Mouse (Mus musculus): Measurements from ENCODE around the gene Pacsin1. TPM values are rescaled to one million over a fixed set of nuclear protein-coding genes. Genes with fewer than 3 reads are reported as not detected.
A peak's percentile ranks its signal among the peaks of the same experiment; 100 is the strongest.

The Pacsin1 gene
- polyA plus RNA-seq, 1 experiment from 2014 or later: 2.1 TPM

- Histone ChIP-seq H3K4me3 (0 out of 2 replicates have a peak overlapping the region, but pooled peaks have one; percentile 8), H3K27ac (peak overlapping the region; percentile 62; the same call in 1 of the 2 replicates), H3K9me3 (no peaks in the 10 kb centered on the region), H3K27me3 (ENCODE audit: insufficient read depth, poor library complexity, severe bottlenecking) (peaks cover 56% of the 10 kb centered on the region), H3K4me1 (peaks cover 35% of the 10 kb centered on the region), H3K36me3 (no peaks in the 10 kb centered on the region)
- WGBS: 12% methylated on average over 10 of the region's 10 CpGs
- no peak for DNase-seq (ENCODE audit: low spot score)
These were observed 70.1 kb downstream of the Pacsin1 start for GRCm38 (mm10) chr17:27725412-27725811.

- no peaks in the 10 kb centered on the region for H3K9me3 ChIP-seq
- H3K4me3 ChIP-seq: no peak overlapping the region
- peaks cover 45% of the 10 kb centered on the region for H3K27me3 ChIP-seq (ENCODE audit: insufficient read depth, poor library complexity, severe bottlenecking)
- H3K36me3 ChIP-seq: no peaks in the 10 kb centered on the region
- 41% methylated on average over 7 of the region's 7 CpGs for WGBS
- H3K27ac ChIP-seq: 0 out of 2 replicates have a peak overlapping the region, but pooled peaks have one; percentile 29
- DNase-seq (ENCODE audit: low spot score): no peak
- H3K4me1 ChIP-seq: peaks cover 35% of the 10 kb centered on the region
These were observed 71.2 kb downstream of the Pacsin1 start for GRCm38 (mm10) chr17:27726527-27726926.

GRCm38 (mm10) chr17:27728770-27729169 is 73.5 kb downstream of the Pacsin1 start, which contains the start of gene Spdef:
Spdef (minus strand) TSS chr17:27728955.
- H3K27me3 ChIP-seq (ENCODE audit: insufficient read depth, poor library complexity, severe bottlenecking): peaks cover 41% of the 10 kb centered on the region
- peak within 1 kb of the TSS; percentile 16; the same call in 1 of the 2 replicates for H3K27ac ChIP-seq
- no peak for DNase-seq (ENCODE audit: low spot score)
- peaks cover 38% of the 10 kb centered on the region for H3K4me1 ChIP-seq
- no peaks in the 10 kb centered on the region for H3K36me3 ChIP-seq
- no peaks in the 10 kb centered on the region for H3K9me3 ChIP-seq
- 76% methylated on average over 10 of the region's 10 CpGs for WGBS
- no peak within 1 kb of the TSS for H3K4me3 ChIP-seq

- Histone ChIP-seq H3K9me3 (no peaks in the 10 kb centered on the region), H3K27me3 (ENCODE audit: insufficient read depth, poor library complexity, severe bottlenecking) (peaks cover 20% of the 10 kb centered on the region; the same call in 1 of the 2 replicates), H3K36me3 (no peaks in the 10 kb centered on the region), H3K4me1 (peaks cover 35% of the 10 kb centered on the region), H3K4me3 (no peak overlapping the region), H3K27ac (no peak overlapping the region)
- WGBS: 71% methylated on average over 5 of the region's 5 CpGs
- DNase-seq (ENCODE audit: low spot score): no peak
These were observed 76.8 kb downstream of the Pacsin1 start for GRCm38 (mm10) chr17:27732152-27732551.

GRCm38 (mm10) chr17:27732694-27733093 is 77.4 kb downstream of the Pacsin1 start:
- H3K4me3 ChIP-seq: no peak overlapping the region
- no peaks in the 10 kb centered on the region for H3K9me3 ChIP-seq
- WGBS: 77% methylated on average over 3 of the region's 3 CpGs
- H3K27me3 ChIP-seq (ENCODE audit: insufficient read depth, poor library complexity, severe bottlenecking): peaks cover 20% of the 10 kb centered on the region; the same call in 1 of the 2 replicates
- H3K36me3 ChIP-seq: no peaks in the 10 kb centered on the region
- no peak overlapping the region for H3K27ac ChIP-seq
- H3K4me1 ChIP-seq: peaks cover 35% of the 10 kb centered on the region
- no peak for DNase-seq (ENCODE audit: low spot score)

GRCm38 (mm10) chr17:27734344-27735073 is 79.2 kb downstream of the Pacsin1 start:
- Histone ChIP-seq H3K36me3 (no peaks in the 10 kb centered on the region), H3K4me1 (peaks cover 27% of the 10 kb centered on the region), H3K9me3 (no peaks in the 10 kb centered on the region), H3K4me3 (peak overlapping the region; percentile 12; the same call in 1 of the 2 replicates), H3K27ac (peak overlapping the region; percentile 56; the same call in 1 of the 2 replicates), H3K27me3 (ENCODE audit: insufficient read depth, poor library complexity, severe bottlenecking) (peaks cover 12% of the 10 kb centered on the region; the same call in 1 of the 2 replicates)
- DNase-seq (ENCODE audit: low spot score): no peak
- WGBS: 14% methylated on average over 13 of the region's 13 CpGs

- Histone ChIP-seq H3K36me3 (no peaks in the 10 kb centered on the region; the same call in 1 of the 2 replicates), H3K27me3 (ENCODE audit: insufficient read depth, poor library complexity, severe bottlenecking) (no peaks in the 10 kb centered on the region), H3K4me1 (peaks cover 18% of the 10 kb centered on the region), H3K9me3 (no peaks in the 10 kb centered on the region), H3K27ac (no peak overlapping the region), H3K4me3 (no peak overlapping the region)
- no peak for DNase-seq (ENCODE audit: low spot score)
- 83% methylated on average over 6 of the region's 6 CpGs for WGBS
These were observed 85.7 kb downstream of the Pacsin1 start for GRCm38 (mm10) chr17:27740961-27741360.

- no peaks in the 10 kb centered on the region for H3K27me3 ChIP-seq (ENCODE audit: insufficient read depth, poor library complexity, severe bottlenecking)
- DNase-seq (ENCODE audit: low spot score): no peak
- H3K4me3 ChIP-seq: no peak overlapping the region
- H3K9me3 ChIP-seq: no peaks in the 10 kb centered on the region
- H3K27ac ChIP-seq: no peak overlapping the region
- peaks cover 4% of the 10 kb centered on the region for H3K36me3 ChIP-seq
- H3K4me1 ChIP-seq: peaks cover 28% of the 10 kb centered on the region
- WGBS: 63% methylated on average over 4 of the region's 4 CpGs
These were observed 91.1 kb downstream of the Pacsin1 start for GRCm38 (mm10) chr17:27746446-27746845.

- H3K36me3 ChIP-seq: peaks cover 19% of the 10 kb centered on the region
- peaks cover 26% of the 10 kb centered on the region for H3K4me1 ChIP-seq
- H3K4me3 ChIP-seq: no peak overlapping the region
- no peaks in the 10 kb centered on the region for H3K27me3 ChIP-seq (ENCODE audit: insufficient read depth, poor library complexity, severe bottlenecking)
- no peak for DNase-seq (ENCODE audit: low spot score)
- WGBS: 94% methylated on average over 2 of the region's 2 CpGs
- H3K9me3 ChIP-seq: no peaks in the 10 kb centered on the region
- no peak overlapping the region for H3K27ac ChIP-seq
These were observed 92.8 kb downstream of the Pacsin1 start for GRCm38 (mm10) chr17:27748123-27748522.

- DNase-seq (ENCODE audit: low spot score): no peak
- no peak overlapping the region for H3K4me3 ChIP-seq
- H3K36me3 ChIP-seq: peaks cover 32% of the 10 kb centered on the region
- no peaks in the 10 kb centered on the region for H3K27me3 ChIP-seq (ENCODE audit: insufficient read depth, poor library complexity, severe bottlenecking)
- WGBS: 84% methylated on average over 6 of the region's 6 CpGs
- no peaks in the 10 kb centered on the region for H3K9me3 ChIP-seq
- no peak overlapping the region for H3K27ac ChIP-seq
- H3K4me1 ChIP-seq: peaks cover 18% of the 10 kb centered on the region
These were observed 95.2 kb downstream of the Pacsin1 start for GRCm38 (mm10) chr17:27750451-27750942.

- DNase-seq (ENCODE audit: low spot score): no peak
- Histone ChIP-seq H3K27ac (no peak overlapping the region), H3K36me3 (peaks cover 38% of the 10 kb centered on the region), H3K9me3 (no peaks in the 10 kb centered on the region), H3K4me1 (peaks cover 14% of the 10 kb centered on the region), H3K27me3 (ENCODE audit: insufficient read depth, poor library complexity, severe bottlenecking) (no peaks in the 10 kb centered on the region), H3K4me3 (no peak overlapping the region)
- WGBS: 90% methylated on average over 8 of the region's 8 CpGs
These were observed 96.2 kb downstream of the Pacsin1 start for GRCm38 (mm10) chr17:27751314-27752202.

- H3K4me1 ChIP-seq: peaks cover 34% of the 10 kb centered on the region
- peaks cover 28% of the 10 kb centered on the region for H3K36me3 ChIP-seq
- WGBS: 83% methylated on average over 6 of the region's 6 CpGs
- no peak overlapping the region for H3K4me3 ChIP-seq
- H3K9me3 ChIP-seq: peaks cover 5% of the 10 kb centered on the region; the same call in 1 of the 2 replicates
- H3K27ac ChIP-seq: no peak overlapping the region
- DNase-seq (ENCODE audit: low spot score): no peak
- H3K27me3 ChIP-seq (ENCODE audit: insufficient read depth, poor library complexity, severe bottlenecking): no peaks in the 10 kb centered on the region
These were observed 104.9 kb downstream of the Pacsin1 start for GRCm38 (mm10) chr17:27760169-27760568.

Measured in heart, embryonic 10.5 days (tissue).